Mouse (Mus musculus): ENCODE measurements around the gene Tbc1d22b. TPM values are rescaled to one million over a fixed set of nuclear protein-coding genes. Genes with fewer than 3 reads are reported as not detected.
A peak's percentile ranks its signal among the peaks of the same experiment; 100 is the strongest.
"Not testable (repeated sequence)": the region's sequence is repeated elsewhere in the genome, so short reads cannot be mapped to it uniquely, and the experiment has no call there.

Gene Tbc1d22b
- total RNA-seq (2021): 10 to 100 TPM; 10.4 to 11.9 TPM
- long read RNA-seq, experiment 1, transcript Tbc1d22b-201 (13 exons, 3,595 nt): major isoform, 14 of 18 reads
- long read RNA-seq, experiment 1, partial matches to known transcripts: 1 of 18 reads
- long read RNA-seq, experiment 1, other reads (novel, unspliced or antisense): 3 of 18 reads
- long read RNA-seq, experiment 2, transcript Tbc1d22b-201 (13 exons, 3,595 nt): major isoform, 13 of 15 reads
- long read RNA-seq, experiment 2, partial matches to known transcripts: 1 of 15 reads
- long read RNA-seq, experiment 2, other reads (novel, unspliced or antisense): 1 of 15 reads

- intact Hi-C loops (cut with DNase I): no loop called here
- DNase-seq: peak; percentile 97
- TF ChIP-seq CTCF (IDR thresholded peaks at IDR 0.05): no peak
- Histone ChIP-seq H3K27ac (peak within 1 kb of the TSS; percentile 95), H3K4me3 (peak within 1 kb of the TSS; percentile 92)
Observed at GRCm38 (mm10) chr17:29549543-29550428, at the start of gene Tbc1d22b, which contains the start of gene Gm17657. Tbc1d22b (plus strand) TSS chr17:29549785. Gm17657 (minus strand) TSS chr17:29549638.

- DNase-seq: no peak
- intact Hi-C loops (cut with DNase I): no loop called here
- Histone ChIP-seq H3K27ac (no peak overlapping the region), H3K4me3 (no peak overlapping the region)
- no peak for TF ChIP-seq CTCF (IDR thresholded peaks at IDR 0.05)
Observed at GRCm38 (mm10) chr17:29500243-29500740, 49.3 kb upstream of the Tbc1d22b start.

GRCm38 (mm10) chr17:29500802-29501469 is 48.6 kb upstream of the Tbc1d22b start:
- intact Hi-C loops (cut with DNase I): no loop called here
- H3K27ac ChIP-seq: no peak overlapping the region
- H3K4me3 ChIP-seq: no peak overlapping the region
- no peak for DNase-seq
- no peak for TF ChIP-seq CTCF (IDR thresholded peaks at IDR 0.05)

- Histone ChIP-seq H3K27ac (no peak overlapping the region), H3K4me3 (no peak overlapping the region)
- intact Hi-C loops (cut with DNase I): no loop called here
- no peak for DNase-seq
- no peak for TF ChIP-seq CTCF (IDR thresholded peaks at IDR 0.05)
Observed at GRCm38 (mm10) chr17:29502005-29502668, 47.4 kb upstream of the Tbc1d22b start.

- intact Hi-C loops (cut with DNase I): no loop called here
- H3K4me3 ChIP-seq: peak overlapping the region; percentile 60
- no peak for TF ChIP-seq CTCF (IDR thresholded peaks at IDR 0.05)
- no peak for DNase-seq
- peak overlapping the region; percentile 54 for H3K27ac ChIP-seq
Observed at GRCm38 (mm10) chr17:29502669-29503665, 46.6 kb upstream of the Tbc1d22b start.

- TF ChIP-seq CTCF (IDR thresholded peaks at IDR 0.05): peak; percentile 41
- Histone ChIP-seq H3K4me3 (no peak overlapping the region; the same call in 1 of the 2 replicates), H3K27ac (no peak overlapping the region)
- no peak for DNase-seq
- intact Hi-C loops (cut with DNase I): no loop called here
Observed at GRCm38 (mm10) chr17:29503700-29504099, 45.9 kb upstream of the Tbc1d22b start.

- H3K4me3 ChIP-seq: no peak overlapping the region
- no peak for DNase-seq
- intact Hi-C loops (cut with DNase I): no loop called here
- no peak for TF ChIP-seq CTCF (IDR thresholded peaks at IDR 0.05)
- H3K27ac ChIP-seq: no peak overlapping the region
Observed at GRCm38 (mm10) chr17:29508927-29509608, 40.5 kb upstream of the Tbc1d22b start.

GRCm38 (mm10) chr17:29510691-29511090 is 38.9 kb upstream of the Tbc1d22b start:
- no peak for DNase-seq
- Histone ChIP-seq H3K27ac (no peak overlapping the region), H3K4me3 (no peak overlapping the region)
- no peak for TF ChIP-seq CTCF (IDR thresholded peaks at IDR 0.05)
- intact Hi-C loops (cut with DNase I): loop anchor here (5.0 to 10.0 kb wide), 2 partner anchors 248 to 336 kb away; partner anchors contain the start of gene Ppil1

- DNase-seq: peak; percentile 71
- Histone ChIP-seq H3K27ac (no peak overlapping the region), H3K4me3 (no peak overlapping the region)
- intact Hi-C loops (cut with DNase I): loop anchor here (5.0 to 10.0 kb wide), 2 partner anchors 251 to 338 kb away; partner anchors contain the start of gene Ppil1
- peak; percentile 68 for TF ChIP-seq CTCF (IDR thresholded peaks at IDR 0.05)
Observed at GRCm38 (mm10) chr17:29513044-29513730, 36.4 kb upstream of the Tbc1d22b start.

GRCm38 (mm10) chr17:29514435-29514834 is 35.1 kb upstream of the Tbc1d22b start:
- no peak overlapping the region for H3K4me3 ChIP-seq
- TF ChIP-seq CTCF (IDR thresholded peaks at IDR 0.05): no peak
- peak; percentile 81 for DNase-seq
- H3K27ac ChIP-seq: peak overlapping the region; percentile 73
- intact Hi-C loops (cut with DNase I): loop anchor here (1.0 to 10.0 kb wide), 4 partner anchors 117 to 340 kb away; partner anchors contain the start of gene Ppil1

- DNase-seq, H3K4me3 ChIP-seq: not testable (repeated sequence)
- intact Hi-C loops (cut with DNase I): loop anchor here (10.0 kb wide), 1 partner anchor 344 kb away; no protein-coding TSS in a partner anchor
Observed at GRCm38 (mm10) chr17:29518665-29519064, 30.9 kb upstream of the Tbc1d22b start.

More at GRCm38 (mm10) chr17:29518665-29519064, 30.9 kb upstream of the Tbc1d22b start:
- H3K27ac ChIP-seq: not testable (repeated sequence)

All from gastrocnemius, adult 2 months (tissue).